Mouse (Mus musculus): ENCODE measurements around the gene Nexn.

GRCm38 (mm10) chr3:152209967-152210634, 56.0 kb downstream of the Nexn start, which contains the start of the genes Dnajb4 and Fubp1:
- TF ChIP-seq CTCF (IDR thresholded peaks at IDR 0.05; ENCODE audit: borderline replicate concordance, insufficient read depth, low read depth, low read length) (no peak), POLR2A (IDR thresholded peaks at IDR 0.05; ENCODE audit: borderline replicate concordance, insufficient read depth, low read length) (peak; percentile 57)
